Mouse (Mus musculus): ENCODE measurements around the gene Ttll10.

Ttll10 gene

DNA sequence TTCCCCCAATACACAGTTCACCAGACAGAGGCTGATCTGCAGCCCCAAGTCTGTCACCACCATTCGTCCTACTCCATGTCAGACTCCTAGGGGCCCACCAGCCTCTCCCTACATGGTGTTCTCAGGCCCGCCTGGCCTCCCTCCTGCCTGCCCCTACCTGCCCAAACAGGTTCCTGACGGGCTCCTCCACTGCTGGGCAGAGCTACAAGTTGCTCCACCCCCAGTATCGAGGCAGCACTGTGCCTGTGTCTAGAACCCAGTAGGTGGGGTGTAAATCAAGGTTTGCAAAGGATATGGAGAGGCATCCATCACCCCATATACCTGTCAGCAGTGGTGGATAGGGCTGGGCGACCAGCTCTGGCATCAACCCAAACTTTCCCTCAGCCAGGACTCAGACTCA is at the start of gene Ttll10:
Gene Ttll10, minus strand, starts transcription at position 154 of the 400 bp plus-strand sequence.
- DNase-seq: no peak

DNA sequence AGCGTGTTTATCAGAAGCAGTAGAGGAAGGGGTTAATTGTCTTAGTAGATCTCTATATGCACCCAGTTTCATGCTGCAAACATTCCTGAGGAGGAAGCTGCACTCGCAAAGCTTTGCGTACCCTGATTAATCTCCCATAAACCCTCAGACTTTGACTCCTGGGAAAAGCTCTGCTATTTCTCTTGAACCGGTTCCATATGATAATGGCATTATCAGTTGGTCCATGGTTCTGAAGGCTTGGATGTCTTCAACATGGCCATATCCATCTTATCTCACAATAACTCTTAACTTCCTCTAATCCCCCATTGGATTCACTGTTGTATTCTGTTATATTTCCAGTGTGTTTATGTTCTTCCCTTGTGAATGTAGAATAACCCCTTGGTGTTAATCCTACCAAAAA is 44.1 kb upstream of the Ttll10 start:
- no peak for DNase-seq

DNA sequence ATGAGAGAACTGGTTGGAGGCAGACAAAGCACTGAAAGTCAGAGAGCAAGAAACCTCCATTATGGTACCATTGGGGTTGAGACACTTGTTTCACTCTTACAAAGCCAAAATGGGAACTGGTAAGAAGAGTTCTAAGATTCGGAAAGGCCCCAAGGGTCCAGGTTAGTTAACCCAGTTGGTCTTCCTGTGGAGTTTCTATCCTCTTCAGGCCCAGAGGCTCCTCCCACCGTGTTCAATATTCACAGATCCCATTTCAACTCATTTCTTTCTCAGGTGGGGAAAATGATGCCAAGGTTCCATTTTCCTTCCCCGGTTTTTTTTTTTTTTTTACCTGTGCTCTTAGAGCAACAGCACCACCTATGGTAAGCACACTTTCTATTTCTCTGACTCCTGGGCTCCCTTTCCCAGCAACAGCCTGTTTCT is 42.3 kb upstream of the Ttll10 start:
- DNase-seq: no peak

DNA sequence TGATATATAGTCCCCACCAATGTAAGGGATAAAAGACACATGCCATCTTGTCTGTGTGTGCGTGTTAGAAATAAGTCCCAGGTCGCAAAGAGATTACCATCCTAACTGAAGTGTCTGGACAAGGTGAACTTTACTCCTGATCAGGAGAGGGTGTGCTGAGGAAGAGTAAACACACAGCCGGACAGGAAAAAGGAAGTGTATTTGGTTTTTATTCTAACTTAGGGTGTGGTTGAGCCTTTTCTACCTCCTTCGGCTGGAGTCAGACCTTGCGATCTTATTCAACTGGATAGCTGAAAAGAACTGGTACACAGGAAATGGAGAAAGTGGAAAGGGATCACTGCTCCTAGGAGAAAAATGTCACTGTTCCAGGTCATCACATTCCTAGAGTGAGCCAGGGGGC is 41.3 kb upstream of the Ttll10 start:
- no peak for DNase-seq

DNA sequence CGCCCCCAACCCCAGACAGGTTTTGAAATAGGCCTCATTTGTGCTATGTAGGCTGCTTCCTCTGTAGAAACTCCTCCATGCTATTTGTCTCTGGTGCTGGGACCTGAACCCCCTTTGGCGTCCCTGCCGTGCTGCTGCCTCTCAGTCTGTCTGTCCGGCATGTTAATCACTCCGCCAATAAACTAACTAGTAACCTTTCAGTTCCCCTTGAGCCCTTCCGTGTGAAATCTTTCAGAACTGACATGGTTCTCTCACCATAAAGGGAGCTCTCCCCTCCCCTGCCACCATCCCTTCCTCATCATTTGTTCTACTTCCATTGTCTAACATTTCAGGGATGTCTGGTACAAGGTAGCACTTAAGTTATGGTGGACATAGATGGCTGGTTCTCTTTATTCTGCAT is 40.2 kb upstream of the Ttll10 start:
- DNase-seq: no peak

DNA sequence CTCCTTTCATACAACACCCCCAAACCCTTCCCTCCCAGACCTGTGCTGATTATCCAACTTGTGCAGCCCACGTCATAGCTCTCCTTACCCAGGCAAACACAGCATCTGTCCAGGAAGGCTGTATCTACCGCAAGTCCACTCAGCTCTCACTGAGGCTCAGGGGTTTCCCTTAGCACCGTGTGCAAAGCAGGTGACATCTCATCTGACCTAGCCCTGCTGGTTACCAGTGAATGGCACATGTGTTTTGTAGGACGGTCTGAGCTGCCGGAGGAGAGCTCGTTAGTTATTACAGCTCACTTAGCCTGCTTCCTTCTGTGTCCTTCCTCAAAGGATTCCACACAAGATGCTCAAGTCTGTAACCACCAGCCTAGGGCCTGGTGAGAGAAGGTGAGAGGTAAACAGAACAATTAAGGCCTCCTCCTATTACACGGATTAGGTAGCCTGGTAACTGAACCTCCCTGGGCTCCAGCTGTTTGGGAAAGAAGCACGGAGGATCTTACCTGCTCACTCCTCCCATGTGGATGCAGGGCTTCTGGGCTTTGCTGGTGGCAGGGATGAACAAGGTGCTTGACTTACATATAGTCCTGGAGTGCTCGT is 38.7 kb upstream of the Ttll10 start:
- DNase-seq: no peak

DNA sequence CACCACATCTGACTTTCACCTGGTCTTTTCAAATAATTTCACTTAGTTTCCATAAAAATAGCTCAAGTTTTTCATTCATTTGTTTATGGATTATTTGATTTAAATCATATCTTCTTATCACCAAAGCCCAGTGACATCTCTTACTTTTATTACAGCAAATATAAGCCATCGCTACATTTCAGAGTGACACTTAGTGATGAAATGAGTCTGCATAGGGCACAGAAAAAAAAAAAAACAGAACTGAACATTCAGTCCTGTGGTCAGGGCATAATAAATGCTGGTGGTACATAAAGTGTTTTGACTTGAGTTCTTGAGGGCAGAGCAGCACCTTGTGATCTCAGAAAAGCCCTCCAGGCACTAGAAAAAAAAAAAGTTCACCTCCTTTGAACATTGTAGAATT is 37.0 kb upstream of the Ttll10 start:
- no peak for DNase-seq

DNA sequence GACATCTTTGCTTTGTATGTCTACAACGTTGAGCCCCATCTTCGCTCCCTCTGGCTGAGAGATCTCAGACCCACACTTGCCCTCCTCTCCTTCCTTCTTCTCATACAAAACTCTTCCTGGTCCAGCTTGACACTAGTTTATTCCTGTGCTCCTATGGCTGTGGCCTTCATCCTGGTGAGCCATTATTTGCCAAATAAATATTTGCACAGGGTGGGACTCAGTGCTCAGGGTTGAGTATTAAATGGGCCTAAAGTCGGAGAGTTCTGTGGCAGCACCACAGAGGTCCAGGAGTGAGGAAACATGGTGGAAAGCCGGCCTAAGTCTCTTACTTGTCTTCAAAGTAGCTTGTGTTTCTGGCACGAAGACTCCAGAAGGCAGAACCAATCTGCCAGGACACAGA is 34.5 kb upstream of the Ttll10 start:
- DNase-seq: no peak

DNA sequence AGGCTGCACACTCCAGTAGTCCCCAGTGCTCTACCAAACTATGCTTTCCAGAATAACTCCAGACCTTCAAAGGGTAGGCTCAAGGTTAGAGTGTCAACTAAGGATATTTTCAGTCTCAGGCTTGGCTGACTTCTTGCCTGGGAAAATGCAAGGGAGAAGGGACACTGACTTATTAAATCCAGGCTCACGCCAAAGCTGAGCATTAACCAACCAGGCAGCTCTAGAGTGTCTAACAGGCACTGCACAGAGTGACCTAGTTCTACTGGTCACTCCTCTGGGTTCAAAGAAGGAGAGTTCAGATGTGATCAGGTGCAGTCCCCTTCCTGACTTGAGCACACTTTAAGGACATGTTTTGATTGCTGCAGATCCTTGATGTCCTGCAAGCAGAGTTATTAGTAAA is 33.6 kb upstream of the Ttll10 start:
- no peak for DNase-seq

DNA sequence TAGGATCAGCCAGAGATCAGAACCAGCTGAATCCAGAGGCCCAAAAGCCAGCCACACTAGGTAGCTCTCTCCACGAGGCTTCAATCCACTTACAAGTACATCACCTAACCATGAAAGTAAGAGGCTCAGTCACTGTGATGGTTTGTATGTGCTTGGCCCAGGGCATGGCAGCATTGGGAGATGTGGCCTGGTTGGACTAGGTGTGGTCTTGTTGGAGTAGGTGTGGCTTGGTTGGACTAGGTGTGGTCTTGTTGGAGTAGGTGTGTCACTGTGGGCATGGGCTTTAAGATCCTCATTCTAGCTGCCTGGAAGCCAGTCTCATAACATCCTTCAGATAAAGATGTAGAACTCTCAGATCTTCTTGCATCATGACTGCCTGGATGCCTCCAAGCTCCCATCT is 32.0 kb upstream of the Ttll10 start:
- DNase-seq: no peak

DNA sequence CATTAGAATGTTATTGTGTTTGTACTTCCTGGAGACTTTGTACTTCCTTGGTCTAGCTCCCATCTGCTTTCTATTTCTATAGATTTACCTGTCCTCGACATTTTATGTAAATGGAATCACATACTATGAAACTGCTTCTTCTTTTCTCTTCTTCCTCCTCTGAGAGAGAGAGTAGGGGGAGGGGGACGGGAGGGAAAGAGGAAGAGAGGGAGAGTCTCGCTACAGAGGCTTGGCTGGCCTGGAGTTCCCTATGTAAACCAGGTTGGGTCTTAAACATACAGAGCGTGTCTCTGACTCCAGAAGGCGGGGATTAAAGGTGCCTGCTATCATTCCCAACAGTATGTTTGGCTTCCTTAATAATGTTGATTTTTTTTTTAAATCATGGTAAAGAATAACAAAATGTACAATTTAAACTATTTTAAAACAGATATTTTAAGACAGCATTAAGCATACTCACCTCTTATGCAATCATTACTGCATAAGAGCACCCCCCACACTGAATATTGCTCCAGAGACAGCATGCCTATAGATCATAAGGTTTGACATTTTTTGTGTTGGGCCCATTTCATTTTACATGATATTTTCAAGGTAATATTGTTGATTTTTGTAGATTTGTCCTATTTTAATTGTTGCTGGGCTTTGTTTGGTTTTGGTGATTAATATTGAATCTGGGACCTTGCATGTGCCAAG is 28.3 kb upstream of the Ttll10 start:
- DNase-seq: no peak

DNA sequence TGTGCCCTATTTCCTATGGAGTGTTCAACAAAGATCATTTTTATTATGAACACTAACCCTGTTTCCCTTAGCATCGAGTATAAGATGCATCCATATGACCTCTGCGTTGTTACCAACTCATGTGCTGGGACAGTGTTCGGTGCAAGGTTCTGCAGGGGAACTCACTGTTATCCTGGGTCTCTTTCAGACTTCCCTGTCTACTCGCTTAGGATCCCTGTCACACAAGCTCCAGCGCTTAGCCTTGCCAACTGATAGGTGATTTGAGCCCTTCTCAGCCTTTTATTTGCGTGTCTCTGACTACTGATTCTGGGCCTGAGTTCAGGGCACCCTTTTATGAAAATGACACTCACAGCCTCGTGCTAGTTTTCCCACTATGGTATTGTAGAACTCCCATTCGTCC is 26.0 kb upstream of the Ttll10 start:
- no peak for DNase-seq

DNA sequence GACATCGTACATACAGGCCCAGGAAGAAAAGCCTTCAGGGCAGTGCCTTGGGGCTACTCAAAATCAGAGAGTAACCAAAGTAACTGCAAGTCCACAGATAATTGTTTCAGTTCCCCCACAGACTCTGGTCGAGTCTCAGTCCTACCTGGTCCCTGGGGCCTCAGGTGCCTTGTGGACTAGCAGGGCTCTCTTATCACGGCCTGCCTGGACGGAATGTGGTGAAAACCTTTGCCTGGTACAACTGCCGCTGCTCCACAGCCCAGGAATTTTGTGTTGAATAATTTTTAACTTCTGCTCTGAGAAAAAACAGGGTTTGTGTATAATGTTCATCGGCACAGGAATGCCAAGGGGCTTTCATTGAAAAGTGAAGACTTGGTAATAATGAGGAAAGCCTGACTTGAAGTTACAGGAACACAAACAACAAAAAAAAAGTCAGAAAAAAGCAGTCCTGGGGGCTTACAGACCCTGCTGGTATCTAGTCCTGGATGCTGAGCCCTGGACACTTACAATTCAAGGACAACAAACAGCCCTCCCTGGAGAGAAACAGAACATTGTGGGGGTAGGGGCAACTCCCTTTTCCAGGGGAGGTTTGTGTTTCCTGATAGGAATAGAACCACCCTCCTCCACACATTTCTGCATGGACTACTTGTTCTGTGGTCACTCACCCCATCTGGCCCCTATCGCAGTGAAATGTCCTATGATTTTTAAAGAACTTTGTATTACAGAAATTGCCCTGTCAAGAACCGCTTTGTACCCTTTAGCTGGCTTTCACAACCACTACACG is 25.1 kb upstream of the Ttll10 start:
- no peak for DNase-seq

DNA sequence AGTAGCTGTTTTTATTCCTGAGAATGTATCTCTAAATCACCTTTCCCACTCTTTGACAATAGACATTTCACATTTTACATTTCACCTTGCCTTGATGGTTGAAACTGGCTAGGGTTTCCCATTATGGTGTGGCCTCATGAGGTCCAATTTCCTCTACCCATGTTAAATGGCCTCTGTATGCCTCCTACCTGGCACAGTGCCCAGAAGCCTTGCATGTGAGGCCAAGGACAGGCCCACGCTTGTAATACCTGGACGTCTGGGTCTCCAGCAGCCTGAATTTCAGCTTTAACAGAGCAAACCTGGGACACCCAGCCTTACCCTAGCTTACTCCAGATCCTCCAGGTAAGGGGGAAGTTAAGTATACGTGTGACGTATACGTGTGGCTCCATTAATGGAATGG is 24.1 kb upstream of the Ttll10 start:
- no peak for DNase-seq

DNA sequence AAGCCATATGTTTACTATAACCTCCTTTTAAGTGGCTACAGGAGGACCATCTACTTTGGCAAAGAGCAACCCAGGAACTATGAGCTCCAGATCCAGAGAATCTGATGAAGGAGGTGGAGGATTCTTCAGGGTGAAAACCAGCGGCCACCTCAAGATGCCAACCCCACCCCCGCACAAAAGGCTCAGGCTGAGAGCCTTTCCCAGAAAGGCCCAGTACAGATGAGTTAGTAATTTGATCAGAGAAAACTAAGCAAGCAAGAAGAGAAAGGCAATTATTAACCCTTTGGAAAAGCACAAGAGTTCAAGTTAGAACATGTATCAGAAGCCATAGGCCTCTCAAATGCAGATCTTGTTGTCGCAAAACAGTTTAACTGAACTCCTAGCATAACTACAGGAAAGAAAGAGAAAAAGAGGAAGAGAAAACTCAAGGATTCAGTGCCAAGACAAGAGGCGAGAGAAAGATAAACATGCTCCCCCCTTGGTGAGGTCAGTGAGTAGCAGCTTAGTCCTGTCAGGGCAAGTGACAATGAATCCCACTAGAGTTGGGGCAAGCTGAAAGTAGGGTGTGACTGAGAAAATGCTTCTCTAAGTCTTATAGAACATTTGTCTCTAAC is 23.5 kb upstream of the Ttll10 start:
- no peak for DNase-seq

DNA sequence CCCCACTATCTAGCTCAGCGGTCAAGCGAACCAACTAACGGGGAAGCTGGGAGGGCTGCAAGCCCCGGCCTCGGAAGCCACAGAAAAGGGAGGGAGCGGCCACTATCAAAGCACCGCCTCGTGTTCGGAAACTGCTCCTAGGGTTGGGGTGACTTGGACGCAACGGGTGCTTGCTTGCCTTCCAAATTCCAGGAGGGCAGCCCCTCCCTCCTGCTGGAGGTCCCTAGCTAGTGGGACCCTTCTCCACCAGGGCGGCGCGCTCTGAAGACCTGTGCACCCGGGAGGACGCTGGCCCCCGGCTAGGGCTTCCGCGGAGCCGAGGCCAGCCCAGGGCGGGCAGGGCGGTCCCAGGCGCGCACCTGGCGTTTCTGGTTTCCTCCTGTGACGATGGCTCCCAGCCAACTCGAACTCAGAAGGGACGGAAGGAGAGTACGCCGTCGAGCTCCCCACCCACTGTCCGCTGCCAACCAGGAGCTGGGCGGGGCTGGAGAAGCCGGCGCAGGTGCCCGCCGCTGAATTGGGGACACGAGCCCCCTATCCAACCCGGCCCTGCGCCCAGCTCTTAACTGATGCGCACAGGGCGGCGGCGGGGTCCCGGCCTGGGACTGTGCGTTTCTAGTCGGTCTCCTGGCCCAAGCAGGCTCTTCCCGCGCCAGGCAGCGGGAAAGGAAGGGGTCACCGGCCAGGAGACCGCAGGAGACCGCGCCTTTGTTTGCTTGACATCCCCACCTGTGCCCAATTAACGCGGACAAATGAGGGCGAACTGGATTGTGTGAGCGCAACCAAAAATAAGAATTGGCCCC is 18.5 kb upstream of the Ttll10 start:
- peak; percentile 46 for DNase-seq

DNA sequence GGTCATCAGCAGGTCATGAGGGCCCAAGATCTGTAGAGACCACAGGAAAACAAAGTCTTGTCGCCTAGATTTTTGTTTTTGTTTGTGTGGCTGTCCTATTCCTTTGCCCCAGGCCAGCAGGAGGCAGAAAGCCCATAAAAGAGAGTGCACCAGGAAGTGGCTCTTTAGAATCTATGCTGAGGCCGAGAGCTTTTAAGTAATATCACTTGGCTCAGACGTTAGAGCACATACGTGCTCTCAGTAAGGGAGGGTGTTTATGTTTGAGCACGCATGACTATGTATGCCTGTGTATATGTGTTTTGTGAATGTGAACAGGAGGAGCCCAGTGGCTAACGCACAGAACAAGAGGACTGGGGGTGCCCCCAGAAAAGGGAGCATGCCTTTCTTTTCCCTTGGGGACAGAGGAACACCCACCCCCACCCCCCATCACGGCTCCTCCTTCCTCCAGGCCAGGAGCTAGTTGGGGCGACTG is 17.7 kb upstream of the Ttll10 start:
- DNase-seq: no peak

DNA sequence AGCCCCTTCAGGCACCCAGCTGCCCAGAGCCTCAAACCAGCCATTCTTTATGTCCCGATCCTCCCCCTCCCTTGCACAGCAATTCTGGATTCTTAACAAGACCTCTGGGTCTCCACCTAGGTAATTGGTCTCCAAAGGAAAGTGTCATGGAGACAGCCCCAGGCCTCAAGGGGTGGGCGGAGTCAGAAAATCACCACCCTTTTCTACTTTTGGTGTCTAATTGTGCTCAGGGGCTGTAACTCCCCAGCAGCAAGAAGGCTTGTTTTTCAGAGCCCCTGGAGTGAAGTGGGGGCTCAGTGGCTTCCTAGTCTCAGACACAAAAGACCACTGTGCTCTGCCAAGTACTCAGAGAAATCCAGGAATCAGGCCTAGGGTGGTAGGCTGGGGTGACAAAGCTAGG is 11.5 kb upstream of the Ttll10 start:
- no peak for DNase-seq

DNA sequence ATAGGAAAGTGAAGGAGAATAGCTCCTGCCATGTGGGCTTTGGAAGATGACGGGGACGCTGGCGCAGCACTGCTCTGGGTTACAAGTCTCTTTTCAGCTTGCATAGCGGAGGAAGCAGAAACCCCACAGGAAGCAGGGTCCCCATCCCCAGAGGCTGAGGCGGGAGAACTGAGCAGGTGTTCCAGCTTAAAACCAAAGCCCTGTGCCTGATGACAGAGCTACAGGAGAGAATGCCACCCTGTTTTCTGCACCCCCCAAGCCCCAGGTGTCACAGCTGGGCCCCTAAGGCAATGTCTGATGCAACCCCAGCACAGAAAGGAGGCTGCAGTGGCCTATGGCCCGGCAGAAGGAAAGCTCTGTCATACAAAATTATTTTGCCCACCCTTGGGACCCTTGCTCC is 11.1 kb upstream of the Ttll10 start:
- DNase-seq: no peak

DNA sequence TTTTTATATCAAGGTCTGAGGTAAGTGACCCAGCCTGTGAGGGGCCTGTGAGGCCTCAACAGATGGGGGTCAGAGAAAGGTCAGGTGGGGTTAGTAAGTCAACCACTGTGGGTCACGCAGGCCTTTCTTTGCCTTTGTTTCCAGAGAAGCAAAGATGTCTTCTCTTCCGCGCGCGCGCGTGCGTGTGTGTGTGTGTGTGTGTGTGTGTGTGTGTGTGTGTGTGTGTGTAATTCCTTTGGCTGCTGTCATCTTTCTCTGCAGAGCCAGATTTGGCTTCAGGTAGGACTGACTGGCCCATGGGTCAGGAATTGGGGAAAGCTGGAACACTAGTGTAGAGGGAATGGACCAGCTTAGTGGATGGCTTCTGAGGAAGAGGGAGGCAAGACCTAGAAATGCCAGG is 10.5 kb upstream of the Ttll10 start:
- DNase-seq: no peak

DNA sequence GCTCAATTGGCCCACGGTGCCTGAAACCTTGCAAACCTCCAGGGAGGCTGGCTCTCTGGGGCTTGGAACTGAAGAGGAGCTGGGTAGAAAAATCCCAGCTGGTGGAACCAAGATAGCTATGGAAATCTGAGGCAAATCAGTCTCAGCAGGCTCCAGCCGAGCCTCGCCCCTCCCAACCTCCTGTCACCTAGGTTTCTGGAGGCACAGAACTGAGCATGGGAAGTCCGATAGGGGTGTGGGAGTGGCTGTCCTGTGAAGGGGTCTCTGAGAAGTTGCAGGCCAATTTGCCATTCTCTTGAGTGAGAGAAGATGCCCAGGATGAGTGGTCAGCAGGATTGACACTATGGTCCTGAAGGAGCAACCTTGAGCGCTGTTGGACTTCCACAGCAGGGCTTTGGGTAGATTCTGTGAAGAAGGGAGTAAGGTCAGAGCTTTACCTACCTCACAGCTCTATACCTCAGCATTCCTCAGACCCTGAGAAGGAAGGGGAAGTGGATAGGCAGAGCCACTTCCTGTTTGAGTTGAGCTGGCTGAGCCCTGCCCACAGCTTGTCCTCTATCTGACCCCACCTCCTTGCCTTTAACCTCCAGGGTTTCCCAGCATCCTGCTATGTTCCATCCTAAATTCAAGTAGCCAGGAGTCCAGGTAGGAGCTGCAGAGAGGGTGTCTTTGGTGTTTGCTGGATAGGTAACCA is 8.2 kb upstream of the Ttll10 start:
- no peak for DNase-seq

Data from cerebellum, adult 9-10 months (tissue).